Mouse (Mus musculus) cortical plate, adult 2 months (tissue): ENCODE data around the gene Tbca.

Experiments
- CTCF ChIP-seq: fragments of 200-500 bp; IDR thresholded peaks from 2 replicates; pipeline ENCODE4 v1.5.1; 2011; ENCODE audit warnings: mild to moderate bottlenecking, control low read depth, low read length; ENCODE audit not compliant: insufficient read depth; ENCODE audit errors: extremely low read depth
- POLR2A ChIP-seq: fragments of 200-500 bp; IDR thresholded peaks from 2 replicates; pipeline ENCODE4 v1.6.1; 2011; ENCODE audit warnings: mild to moderate bottlenecking, low read length, control low read depth; ENCODE audit not compliant: insufficient read depth; ENCODE audit errors: extremely low read depth

DNA sequence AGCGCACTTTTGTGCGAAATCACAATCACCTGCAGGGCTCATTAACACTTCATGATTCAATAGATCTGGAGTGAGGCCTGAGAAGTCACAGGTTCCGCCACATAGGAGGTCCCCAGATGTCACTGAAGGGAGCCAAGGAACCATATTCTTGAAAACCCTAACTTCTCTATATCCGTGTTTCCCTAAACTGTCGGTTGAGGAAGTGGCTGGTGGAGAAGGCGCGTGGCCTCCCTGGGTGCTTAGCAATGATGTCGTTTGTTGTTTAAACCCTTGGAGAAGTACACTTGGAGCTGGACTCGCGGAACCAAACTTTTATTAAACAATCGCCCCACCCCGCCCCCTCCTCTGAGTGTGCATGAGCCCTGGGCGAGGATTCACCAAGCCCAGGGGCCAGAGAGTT is 60.6 kb downstream of the Tbca start:
- TF ChIP-seq CTCF (no peak), POLR2A (no peak)
